Mouse (Mus musculus) myocyte (in vitro differentiated cells): Measurements from ENCODE around the gene Ddx39.
A peak's percentile ranks its signal among the peaks of the same experiment; 100 is the strongest.

Source experiments
- CEBPB ChIP-seq: IDR thresholded peaks from 2 replicates; pipeline ENCODE4 v1.6.1; 2011; ENCODE audit warnings: mild to moderate bottlenecking, moderate library complexity; ENCODE audit not compliant: poor library complexity, insufficient read depth, severe bottlenecking
- E2F4 ChIP-seq: IDR thresholded peaks from one replicate; pipeline ENCODE4 v1.6.1; 2011; ENCODE audit warnings: mild to moderate bottlenecking, control low read depth, moderate library complexity; ENCODE audit not compliant: insufficient read depth
- MAX ChIP-seq: IDR thresholded peaks from one replicate; pipeline ENCODE4 v1.6.1; 2011; ENCODE audit warnings: low read depth, mild to moderate bottlenecking, control low read depth
- MYOD1 ChIP-seq, 3 experiments: IDR thresholded peaks; one replicate each; pipeline ENCODE4 v1.6.1; 2011; ENCODE audit warnings: control low read depth in 2 of 3, low read depth in 2 of 3, mild to moderate bottlenecking in 2 of 3, moderate library complexity in 1 of 3; ENCODE audit not compliant: insufficient read length in 2 of 3, control insufficient read depth in 1 of 3
- MYOG ChIP-seq, 3 experiments: IDR thresholded peaks; one replicate each; pipeline ENCODE4 v1.6.1; 2011; ENCODE audit warnings: control low read depth in 2 of 3, low read depth in 2 of 3, mild to moderate bottlenecking in 2 of 3; ENCODE audit not compliant: insufficient read length in 2 of 3, control insufficient read depth in 1 of 3, insufficient read depth in 1 of 3
- POLR2A ChIP-seq: IDR thresholded peaks from one replicate; pipeline ENCODE4 v1.6.1; 2011; ENCODE audit warnings: low read depth, mild to moderate bottlenecking, control low read depth, moderate library complexity; ENCODE audit not compliant: insufficient read length
- POLR2AphosphoS2 ChIP-seq: IDR thresholded peaks from one replicate; pipeline ENCODE4 v1.6.1; 2011; ENCODE audit warnings: low read depth, control low read depth; ENCODE audit not compliant: insufficient read length
- REST ChIP-seq: IDR thresholded peaks from one replicate; pipeline ENCODE4 v1.6.1; 2011; ENCODE audit warnings: mild to moderate bottlenecking, control low read depth, moderate library complexity; ENCODE audit not compliant: insufficient read depth, insufficient read length
- TCF12 ChIP-seq: IDR thresholded peaks from one replicate; pipeline ENCODE4 v1.6.1; 2011; ENCODE audit warnings: mild to moderate bottlenecking, control low read depth; ENCODE audit not compliant: poor library complexity, insufficient read depth, severe bottlenecking
- USF1 ChIP-seq: IDR thresholded peaks from one replicate; pipeline ENCODE4 v1.6.1; 2011; ENCODE audit warnings: low read depth, mild to moderate bottlenecking, control low read depth, moderate library complexity

DNA sequence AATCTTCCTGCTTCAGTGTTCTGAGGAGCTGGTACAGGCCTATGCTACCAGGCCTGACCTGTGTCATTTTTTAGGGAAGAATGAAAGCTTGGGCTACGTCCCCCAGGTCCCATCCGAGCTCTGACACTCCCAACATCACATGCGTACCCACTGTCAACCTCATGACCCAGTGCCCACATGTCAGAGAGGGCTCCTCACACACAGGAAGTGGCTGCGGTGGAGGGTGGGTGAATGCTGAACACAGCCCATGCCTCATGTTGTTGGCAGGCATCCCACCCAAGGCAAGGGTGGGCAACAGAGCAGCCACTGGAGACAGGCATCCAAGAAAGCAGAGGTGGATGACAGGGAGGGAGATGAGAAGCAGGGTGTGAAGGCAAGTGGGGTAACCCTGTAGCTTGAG, 21.7 kb downstream of the Ddx39 start:
- no peak for TF ChIP-seq MYOG (IDR thresholded peaks at IDR 0.05; ENCODE audit: control insufficient read depth in 1 of 3, insufficient read depth in 1 of 3, insufficient read length in 2 of 3, low read depth in 2 of 3)
- no peak for TF ChIP-seq TCF12
- TF ChIP-seq POLR2A, result peak; percentile 34
- no peak for TF ChIP-seq E2F4
- TF ChIP-seq REST, result no peak
- no peak for TF ChIP-seq USF1
- TF ChIP-seq POLR2AphosphoS2, result peak; percentile 12
- TF ChIP-seq MYOD1 (IDR thresholded peaks at IDR 0.05; ENCODE audit: control insufficient read depth in 1 of 3, insufficient read length in 2 of 3, low read depth in 2 of 3), result no peak
- no peak for TF ChIP-seq CEBPB
- no peak for TF ChIP-seq MAX
